Mouse (Mus musculus) bone marrow, adult 2 months (tissue): Measurements from ENCODE around the gene Uck2. TPM values are rescaled to one million over a fixed set of nuclear protein-coding genes. Genes with fewer than 3 reads are reported as not detected.

ENCODE experiments used
- H3K27ac ChIP-seq: fragments of 200-500 bp; 2 replicates; pipeline ENCODE4 v1.5.1; 2012; ENCODE audit warnings: low read depth, mild to moderate bottlenecking, control low read depth, inconsistent platforms, low read length; ENCODE audit not compliant: control insufficient read depth, poor library complexity, insufficient read depth
- H3K4me1 ChIP-seq: fragments of 200-500 bp; 2 replicates; pipeline ENCODE4 v1.6.1; 2011; ENCODE audit warnings: low read length; ENCODE audit not compliant: control insufficient read depth, insufficient read depth
- H3K4me3 ChIP-seq: fragments of 200-500 bp; replicated peaks from 2 replicates; pipeline ENCODE3; 2011; ENCODE audit warnings: mild to moderate bottlenecking, low read depth, low read length, control low read depth; ENCODE audit not compliant: control insufficient read depth
- CTCF ChIP-seq: fragments of 200-500 bp; IDR thresholded peaks from 2 replicates; pipeline ENCODE4 v1.5.1; 2011; ENCODE audit warnings: low read length, control low read depth; ENCODE audit not compliant: control insufficient read depth, insufficient read depth
- POLR2A ChIP-seq: fragments of 200-500 bp; IDR thresholded peaks from 2 replicates; pipeline ENCODE4 v1.6.1; 2011; ENCODE audit warnings: low read depth, mild to moderate bottlenecking, control low read depth, low read length, borderline replicate concordance; ENCODE audit not compliant: control insufficient read depth
- WGBS: fragments of 180-500 bp; shearing (Covaris S2); methylation state at CpG from one replicate; pipeline ENCODE4 v1.1.7; 2018; 5-methylcytosine and 5-hydroxymethylcytosine counted together
- polyA plus RNA-seq: library from polyadenylated mRNA; stranded (reverse); fragments of >200 nt; gene quantifications from 2 replicates; pipeline ENCODE4 v1.2.4, GENCODE M21; 2011; ENCODE audit warnings: low replicate concordance; ENCODE audit not compliant: missing spikeins, insufficient read depth, insufficient read length

Gene Uck2
- polyA plus RNA-seq, 1 experiment: 42.3 TPM

GRCm38 (mm10) chr1:167289567-167290262, 4.6 kb upstream of the Uck2 start:
- Histone ChIP-seq H3K4me1 (peaks cover 3% of the 10 kb centered on the region; the same call in 1 of the 2 replicates), H3K4me3 (no peak overlapping the region), H3K27ac (no peak overlapping the region)
- WGBS: 54% methylated on average over 11 of the region's 11 CpGs
- TF ChIP-seq POLR2A: no peak
- no peak for TF ChIP-seq CTCF

GRCm38 (mm10) chr1:167288665-167289538, 3.8 kb upstream of the Uck2 start:
- TF ChIP-seq CTCF (no peak), POLR2A (no peak)
- H3K4me1 ChIP-seq: peaks cover 3% of the 10 kb centered on the region; the same call in 1 of the 2 replicates
- H3K27ac ChIP-seq: peak overlapping the region; percentile 57
- no peak overlapping the region for H3K4me3 ChIP-seq
- 18% methylated on average over 11 of the region's 11 CpGs for WGBS

- H3K27ac ChIP-seq: no peak overlapping the region
- no peak for TF ChIP-seq CTCF
- TF ChIP-seq POLR2A: no peak
- no peak overlapping the region for H3K4me3 ChIP-seq
- H3K4me1 ChIP-seq: peaks cover 3% of the 10 kb centered on the region; the same call in 1 of the 2 replicates
- WGBS: 79% methylated on average over 5 of the region's 5 CpGs
Measured at GRCm38 (mm10) chr1:167287156-167287555, 2.0 kb upstream of the Uck2 start.

- H3K27ac ChIP-seq: no peak overlapping the region
- peak overlapping the region; percentile 29 for H3K4me3 ChIP-seq
- H3K4me1 ChIP-seq: peaks cover 3% of the 10 kb centered on the region; the same call in 1 of the 2 replicates
- WGBS: 4% methylated on average over 8 of the region's 8 CpGs
- no peak for TF ChIP-seq POLR2A
- TF ChIP-seq CTCF: no peak
Measured at GRCm38 (mm10) chr1:167285356-167285755, 236 bp upstream of the Uck2 start.

GRCm38 (mm10) chr1:167284837-167285319, 242 bp downstream of the Uck2 start:
- Histone ChIP-seq H3K4me1 (peaks cover 3% of the 10 kb centered on the region; the same call in 1 of the 2 replicates), H3K27ac (peak overlapping the region; percentile 81)

GRCm38 (mm10) chr1:167284258-167284836, 773 bp downstream of the Uck2 start:
- TF ChIP-seq CTCF (no peak), POLR2A (no peak)
- Histone ChIP-seq H3K4me1 (peaks cover 3% of the 10 kb centered on the region; the same call in 1 of the 2 replicates), H3K27ac (peak overlapping the region; percentile 81), H3K4me3 (peak overlapping the region; percentile 90)
- WGBS: under 1% methylated on average over 73 of the region's 73 CpGs

More at GRCm38 (mm10) chr1:167284837-167285319, 242 bp downstream of the Uck2 start:
- WGBS: under 1% methylated on average over 46 of the region's 51 CpGs
- H3K4me3 ChIP-seq: peak overlapping the region; percentile 90
- TF ChIP-seq POLR2A (peak; percentile 68; the same call in 1 of the 2 replicates), CTCF (no peak)

- WGBS: under 1% methylated on average over 44 of the region's 44 CpGs
- no peaks in the 10 kb centered on the region; the same call in 1 of the 2 replicates for H3K4me1 ChIP-seq
Measured at GRCm38 (mm10) chr1:167283441-167284257, 1.5 kb downstream of the Uck2 start.

More at GRCm38 (mm10) chr1:167283441-167284257, 1.5 kb downstream of the Uck2 start:
- TF ChIP-seq POLR2A (peak; percentile 65; the same call in 1 of the 2 replicates), CTCF (no peak)
- Histone ChIP-seq H3K4me3 (peak overlapping the region; percentile 90), H3K27ac (peak overlapping the region; percentile 81)
